Mouse (Mus musculus) intestine, postnatal 0 days (tissue): ENCODE data around the gene Kcnc4. TPM values are rescaled to one million over a fixed set of nuclear protein-coding genes. Genes with fewer than 3 reads are reported as not detected.
A peak's percentile ranks its signal among the peaks of the same experiment; 100 is the strongest.

Source experiments
- ATAC-seq: fragments of 200-750 bp; cut with Nextera tagmentation; 2 replicates; pipeline ENCODE4 v1.8.0; 2017; ENCODE audit warnings: mild to moderate bottlenecking, moderate TSS enrichment, moderate library complexity
- H3K27ac ChIP-seq: fragments of 300-500 bp; sonication (generic); 2 replicates; pipeline ENCODE4 v1.5.1; 2014; ENCODE audit warnings: mild to moderate bottlenecking, low read depth, low read length, moderate library complexity
- H3K27me3 ChIP-seq: fragments of 300-500 bp; sonication (generic); replicated peaks from 2 replicates; pipeline ENCODE4 v1.6.1; 2014; ENCODE audit warnings: low read length, mixed read lengths; ENCODE audit not compliant: control insufficient read depth, insufficient read depth
- H3K36me3 ChIP-seq: fragments of 300-500 bp; sonication (generic); 2 replicates; pipeline ENCODE4 v1.6.1; 2014; ENCODE audit warnings: mild to moderate bottlenecking, moderate library complexity; ENCODE audit not compliant: control insufficient read depth, insufficient read depth
- H3K4me1 ChIP-seq: fragments of 300-500 bp; sonication (generic); replicated peaks from 2 replicates; pipeline ENCODE4 v1.6.1; 2014; ENCODE audit warnings: antibody characterized with exemption, low read length, mixed read lengths; ENCODE audit not compliant: control insufficient read depth, insufficient read depth
- H3K4me2 ChIP-seq: fragments of 300-500 bp; sonication (generic); replicated peaks from 2 replicates; pipeline ENCODE4 v1.6.1; 2014; ENCODE audit warnings: low read depth, mild to moderate bottlenecking, moderate library complexity
- H3K4me3 ChIP-seq: fragments of 300-500 bp; sonication (generic); 2 replicates; pipeline ENCODE4 v1.5.1; 2014; ENCODE audit warnings: low read depth, low read length
- H3K9ac ChIP-seq: fragments of 300-500 bp; sonication (generic); 2 replicates; pipeline ENCODE4 v1.6.1; 2014; ENCODE audit warnings: mild to moderate bottlenecking, low read depth, low read length
- H3K9me3 ChIP-seq: fragments of 300-500 bp; sonication (generic); 2 replicates; pipeline ENCODE4 v1.6.1; 2016; ENCODE audit warnings: mixed run types; ENCODE audit not compliant: control insufficient read depth
- CTCF ChIP-seq: sonication (generic); IDR thresholded peaks from 2 replicates; pipeline ENCODE4 v1.5.1; 2016; ENCODE audit warnings: low read depth, mild to moderate bottlenecking, control low read depth, antibody characterized with exemption, moderate library complexity
- WGBS: fragments of 180-500 bp; shearing (Covaris S2); extraction: QIAGEN DNeasy Blood & Tissue Kit; methylation state at CpG from one replicate; pipeline ENCODE4 v1.1.7; 2014; 5-methylcytosine and 5-hydroxymethylcytosine counted together
- polyA plus RNA-seq: library from polyadenylated mRNA; unstranded; fragments of >200 nt; fragmentation: Nextera tagmentation; extraction: Ambion mirVana; gene quantifications from 2 replicates; pipeline ENCODE4 v1.2.1, GENCODE M21; 2015

The Kcnc4 gene
- polyA plus RNA-seq, 1 experiment from 2014 or later = 0.07 TPM

- TF ChIP-seq CTCF = peak; percentile 93
- H3K4me1 ChIP-seq = no peaks in the 10 kb centered on the region
- no peaks in the 10 kb centered on the region for H3K9me3 ChIP-seq
- no peak for ATAC-seq
- 17% methylated on average over 5 of the region's 5 CpGs for WGBS
- no peak overlapping the region for H3K4me3 ChIP-seq
- no peak overlapping the region for H3K4me2 ChIP-seq
- no peaks in the 10 kb centered on the region for H3K36me3 ChIP-seq
- no peak overlapping the region for H3K9ac ChIP-seq
- H3K27me3 ChIP-seq = peaks cover 58% of the 10 kb centered on the region
- H3K27ac ChIP-seq = no peak overlapping the region
Observed at GRCm38 (mm10) chr3:107462160-107462559, 2.8 kb upstream of the Kcnc4 start.

GRCm38 (mm10) chr3:107459773-107460431, 550 bp upstream of the Kcnc4 start:
- H3K27me3 ChIP-seq = peaks cover 74% of the 10 kb centered on the region
- no peaks in the 10 kb centered on the region for H3K4me1 ChIP-seq
- TF ChIP-seq CTCF = no peak
- H3K4me2 ChIP-seq = peak overlapping the region; percentile 64
- H3K9me3 ChIP-seq = no peaks in the 10 kb centered on the region
- peak; percentile 46; the same call in 1 of the 2 replicates for ATAC-seq
- no peaks in the 10 kb centered on the region for H3K36me3 ChIP-seq
- H3K27ac ChIP-seq = no peak overlapping the region
- under 1% methylated on average over 48 of the region's 69 CpGs for WGBS
- H3K4me3 ChIP-seq = peak overlapping the region; percentile 38
- H3K9ac ChIP-seq = no peak overlapping the region

DNA sequence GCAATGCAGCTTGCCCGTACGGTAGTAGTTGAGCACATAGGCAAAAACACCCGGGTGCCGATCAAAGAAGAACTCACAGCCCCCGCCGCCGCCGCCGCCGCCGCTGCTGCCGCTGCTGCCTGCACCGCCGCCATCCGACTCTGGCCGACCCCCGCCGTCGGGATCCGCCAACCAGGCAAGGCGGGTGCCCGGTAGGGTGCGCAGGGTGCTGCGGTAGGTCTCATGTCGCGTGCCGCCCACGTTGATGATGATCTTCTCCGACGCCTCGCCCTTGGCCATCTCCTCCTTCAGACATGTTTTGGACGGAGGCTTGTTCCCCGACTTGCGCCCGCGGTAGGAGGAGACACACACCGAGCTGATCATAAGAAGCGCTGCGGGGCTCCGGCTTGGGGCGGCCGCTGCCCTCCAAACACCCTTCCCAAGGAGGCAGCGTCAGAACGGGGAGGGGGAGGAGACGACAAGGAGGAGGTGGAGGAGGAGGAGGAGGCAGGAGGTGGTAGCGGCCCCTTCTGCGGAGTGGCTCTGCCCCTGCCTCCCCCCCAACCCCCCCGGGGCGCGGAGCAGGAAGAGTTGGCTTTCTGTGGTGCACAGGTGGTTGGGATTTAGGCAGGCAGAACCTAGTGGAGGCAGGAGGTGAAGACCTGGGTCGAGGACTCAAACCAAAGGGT, 690 bp downstream of the Kcnc4 start:
- ATAC-seq = no peak
- under 1% methylated on average over 48 of the region's 51 CpGs for WGBS
- Histone ChIP-seq H3K9ac (no peak overlapping the region), H3K27ac (no peak overlapping the region), H3K4me3 (peak overlapping the region; percentile 38), H3K4me2 (peak overlapping the region; percentile 64), H3K9me3 (no peaks in the 10 kb centered on the region), H3K36me3 (no peaks in the 10 kb centered on the region), H3K27me3 (peaks cover 74% of the 10 kb centered on the region), H3K4me1 (no peaks in the 10 kb centered on the region)
- TF ChIP-seq CTCF = no peak

DNA sequence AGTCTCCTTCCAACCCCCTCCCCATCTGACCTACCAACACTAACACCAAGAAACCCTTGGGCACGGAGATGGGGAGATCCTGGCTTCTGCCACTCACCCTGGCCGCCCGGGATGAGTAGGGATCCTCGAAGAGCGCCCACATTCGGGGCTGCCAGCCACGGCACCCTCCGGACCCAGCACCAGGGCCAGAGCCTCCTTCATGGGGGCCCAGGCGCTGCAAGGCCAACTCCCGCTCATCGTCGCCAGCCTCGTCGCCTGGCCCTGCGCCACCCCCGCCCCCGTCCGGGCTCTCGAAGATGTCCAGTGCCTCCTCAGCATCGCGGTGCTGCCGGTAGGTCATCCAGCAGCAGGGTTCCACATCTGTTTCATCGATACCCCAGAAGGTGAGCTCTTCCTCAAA, 1.2 kb downstream of the Kcnc4 start:
- WGBS = 2% methylated on average over 23 of the region's 23 CpGs

GRCm38 (mm10) chr3:107454280-107454679, 5.1 kb downstream of the Kcnc4 start:
- WGBS = 75% methylated on average over 4 of the region's 4 CpGs
- H3K9me3 ChIP-seq = no peaks in the 10 kb centered on the region
- H3K9ac ChIP-seq = no peak overlapping the region
- no peaks in the 10 kb centered on the region for H3K4me1 ChIP-seq
- H3K27me3 ChIP-seq = peaks cover 40% of the 10 kb centered on the region
- H3K36me3 ChIP-seq = no peaks in the 10 kb centered on the region
- no peak for ATAC-seq
- no peak overlapping the region for H3K27ac ChIP-seq
- no peak overlapping the region for H3K4me3 ChIP-seq
- TF ChIP-seq CTCF = no peak
- no peak overlapping the region for H3K4me2 ChIP-seq

More for the DNA sequence above, 1.2 kb downstream of the Kcnc4 start:
- Histone ChIP-seq H3K4me3 (peak overlapping the region; percentile 38), H3K9me3 (no peaks in the 10 kb centered on the region), H3K27ac (no peak overlapping the region), H3K36me3 (no peaks in the 10 kb centered on the region), H3K4me1 (no peaks in the 10 kb centered on the region), H3K9ac (no peak overlapping the region), H3K27me3 (peaks cover 77% of the 10 kb centered on the region), H3K4me2 (peak overlapping the region; percentile 64)
- ATAC-seq = no peak
- no peak for TF ChIP-seq CTCF

DNA sequence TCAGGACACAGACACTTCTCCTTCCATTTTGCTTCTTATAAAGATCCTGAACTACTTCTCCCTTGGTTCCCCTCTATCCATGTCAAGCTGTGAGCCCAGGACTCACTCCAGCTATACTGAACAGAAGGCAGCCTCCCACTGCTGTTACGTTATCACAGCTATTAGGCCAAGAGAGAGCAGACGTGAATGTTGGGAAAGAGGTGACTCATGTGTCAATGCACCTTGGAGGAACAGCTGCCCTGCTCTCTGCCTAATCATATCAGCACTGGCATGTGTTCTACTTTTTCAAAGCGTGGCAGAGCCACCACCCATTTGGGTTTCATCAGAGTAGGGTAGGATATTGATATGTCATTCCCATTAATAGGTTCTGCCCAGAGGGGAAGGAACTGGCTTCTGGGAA, 12.5 kb downstream of the Kcnc4 start:
- WGBS = 38% methylated on average over 3 of the region's 3 CpGs
- H3K36me3 ChIP-seq = no peaks in the 10 kb centered on the region
- no peak for TF ChIP-seq CTCF
- H3K9ac ChIP-seq = no peak overlapping the region
- no peak overlapping the region for H3K4me2 ChIP-seq
- H3K27me3 ChIP-seq = no peaks in the 10 kb centered on the region
- H3K4me1 ChIP-seq = no peaks in the 10 kb centered on the region
- H3K4me3 ChIP-seq = no peak overlapping the region
- no peaks in the 10 kb centered on the region for H3K9me3 ChIP-seq
- no peak overlapping the region for H3K27ac ChIP-seq
- no peak for ATAC-seq
